Mouse (Mus musculus): ENCODE measurements around the gene Cttnbp2. TPM values are rescaled to one million over a fixed set of nuclear protein-coding genes. Genes with fewer than 3 reads are reported as not detected.

Cttnbp2 gene
- polyA plus RNA-seq, 1 experiment from 2014 or later = 15.0 TPM

DNA sequence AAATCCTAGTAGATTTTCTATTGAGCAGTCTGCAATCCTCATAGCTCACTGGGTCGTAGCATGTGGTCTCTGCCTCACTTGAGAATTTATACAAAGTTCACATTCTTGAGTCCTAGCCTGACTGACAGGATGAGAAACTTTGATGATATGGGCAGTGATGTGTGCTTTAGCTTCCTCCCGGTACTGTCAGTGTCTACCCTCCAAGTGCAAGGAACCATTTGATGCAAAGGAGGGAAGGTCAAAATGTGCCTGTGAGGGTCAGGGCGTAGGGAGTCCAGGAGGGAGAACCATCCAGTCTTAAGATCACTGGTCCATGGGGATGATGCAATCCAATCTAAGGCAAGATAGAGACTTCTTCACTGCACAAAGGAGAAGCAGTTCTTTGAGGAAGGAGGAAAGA lies 179.2 kb downstream of the Cttnbp2 start:
- H3K27me3 ChIP-seq (ENCODE audit: control insufficient read depth, insufficient read depth, low read length) = no peaks in the 10 kb centered on the region
- ATAC-seq (ENCODE audit: insufficient read depth, low FRiP score) = no peak
- H3K9ac ChIP-seq (ENCODE audit: low read length) = no peak overlapping the region
- no peaks in the 10 kb centered on the region for H3K4me1 ChIP-seq (ENCODE audit: control insufficient read depth, insufficient read depth, low read length)
- H3K4me3 ChIP-seq (replicated peaks; ENCODE audit: low read length) = no peak overlapping the region
- H3K9me3 ChIP-seq (replicated peaks; ENCODE audit: control insufficient read depth, low read length) = no peaks in the 10 kb centered on the region
- H3K36me3 ChIP-seq (ENCODE audit: control insufficient read depth, insufficient read depth, low read length) = no peaks in the 10 kb centered on the region
- WGBS = 73% methylated on average over 3 of the region's 3 CpGs
- H3K4me2 ChIP-seq (ENCODE audit: low read depth, low read length) = no peak overlapping the region
- H3K27ac ChIP-seq (ENCODE audit: low read length) = no peak overlapping the region

DNA sequence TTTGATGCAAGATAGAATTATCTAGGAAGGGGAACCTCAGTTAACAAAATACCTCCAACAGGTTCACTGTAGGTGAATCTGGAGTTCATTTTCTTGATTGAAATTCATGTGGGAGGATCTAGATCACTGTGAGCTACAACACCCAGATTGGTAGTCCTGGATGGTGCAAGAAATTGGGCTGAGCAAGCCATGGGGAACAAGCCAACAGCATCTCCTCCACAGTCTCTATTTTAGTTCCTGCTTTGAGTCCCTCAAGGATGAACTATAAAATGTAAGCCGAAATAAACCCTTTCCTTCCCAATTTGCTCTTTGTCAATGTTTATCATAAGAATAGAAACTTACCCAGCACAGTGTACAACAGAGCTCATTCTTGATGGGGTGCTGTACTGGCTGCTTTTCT lies 191.7 kb downstream of the Cttnbp2 start:
- WGBS = 97% methylated on average over 1 of the region's 1 CpGs
- Histone ChIP-seq H3K4me1 (ENCODE audit: control insufficient read depth, insufficient read depth, low read length) (no peaks in the 10 kb centered on the region), H3K9ac (ENCODE audit: low read length) (no peak overlapping the region), H3K4me2 (ENCODE audit: low read depth, low read length) (no peak overlapping the region), H3K27ac (ENCODE audit: low read length) (no peak overlapping the region), H3K4me3 (replicated peaks; ENCODE audit: low read length) (no peak overlapping the region), H3K36me3 (ENCODE audit: control insufficient read depth, insufficient read depth, low read length) (no peaks in the 10 kb centered on the region), H3K27me3 (ENCODE audit: control insufficient read depth, insufficient read depth, low read length) (no peaks in the 10 kb centered on the region), H3K9me3 (replicated peaks; ENCODE audit: control insufficient read depth, low read length) (no peaks in the 10 kb centered on the region)
- no peak for ATAC-seq (ENCODE audit: insufficient read depth, low FRiP score)

Small RNA genes lying within 50 kb of the gene (microRNA-seq; reads per million reads assigned to microRNA genes)
- gene Gm26233 = not detected
